Mouse (Mus musculus) myocyte (in vitro differentiated cells): ENCODE measurements around the gene Sertad3. TPM values are rescaled to one million over a fixed set of nuclear protein-coding genes. Genes with fewer than 3 reads are reported as not detected.

Experiments used
- H3K27me3 ChIP-seq: one replicate; pipeline ENCODE4 v1.6.1; 2011; ENCODE audit not compliant: control insufficient read depth, insufficient read depth, insufficient read length
- H3K36me3 ChIP-seq: one replicate; pipeline ENCODE4 v1.6.1; 2011; ENCODE audit not compliant: control insufficient read depth, insufficient read depth
- H3K4me2 ChIP-seq: one replicate; pipeline ENCODE4 v1.6.1; 2011; ENCODE audit warnings: low read depth, control low read depth
- H3K4me3 ChIP-seq: one replicate; pipeline ENCODE4 v1.5.1; 2011; ENCODE audit warnings: mild to moderate bottlenecking, control low read depth, moderate library complexity
- H3K79me2 ChIP-seq: one replicate; pipeline ENCODE4 v1.6.1; 2011; ENCODE audit not compliant: control insufficient read depth, insufficient read depth
- H3ac ChIP-seq: one replicate; pipeline ENCODE4 v1.6.1; 2011; ENCODE audit not compliant: control insufficient read depth, insufficient read length
- CEBPB ChIP-seq: IDR thresholded peaks from 2 replicates; pipeline ENCODE4 v1.6.1; 2011; ENCODE audit warnings: mild to moderate bottlenecking, moderate library complexity; ENCODE audit not compliant: poor library complexity, insufficient read depth, severe bottlenecking
- E2F4 ChIP-seq: IDR thresholded peaks from one replicate; pipeline ENCODE4 v1.6.1; 2011; ENCODE audit warnings: mild to moderate bottlenecking, control low read depth, moderate library complexity; ENCODE audit not compliant: insufficient read depth
- MAX ChIP-seq: IDR thresholded peaks from one replicate; pipeline ENCODE4 v1.6.1; 2011; ENCODE audit warnings: low read depth, mild to moderate bottlenecking, control low read depth
- MYOD1 ChIP-seq, 3 experiments: IDR thresholded peaks; one replicate each; pipeline ENCODE4 v1.6.1; 2011; ENCODE audit warnings: control low read depth in 2 of 3, low read depth in 2 of 3, mild to moderate bottlenecking in 2 of 3, moderate library complexity in 1 of 3; ENCODE audit not compliant: insufficient read length in 2 of 3, control insufficient read depth in 1 of 3
- MYOG ChIP-seq, 3 experiments: IDR thresholded peaks; one replicate each; pipeline ENCODE4 v1.6.1; 2011; ENCODE audit warnings: control low read depth in 2 of 3, low read depth in 2 of 3, mild to moderate bottlenecking in 2 of 3; ENCODE audit not compliant: insufficient read length in 2 of 3, control insufficient read depth in 1 of 3, insufficient read depth in 1 of 3
- POLR2A ChIP-seq: IDR thresholded peaks from one replicate; pipeline ENCODE4 v1.6.1; 2011; ENCODE audit warnings: low read depth, mild to moderate bottlenecking, control low read depth, moderate library complexity; ENCODE audit not compliant: insufficient read length
- POLR2AphosphoS2 ChIP-seq: IDR thresholded peaks from one replicate; pipeline ENCODE4 v1.6.1; 2011; ENCODE audit warnings: low read depth, control low read depth; ENCODE audit not compliant: insufficient read length
- REST ChIP-seq: IDR thresholded peaks from one replicate; pipeline ENCODE4 v1.6.1; 2011; ENCODE audit warnings: mild to moderate bottlenecking, control low read depth, moderate library complexity; ENCODE audit not compliant: insufficient read depth, insufficient read length
- SRF ChIP-seq: IDR thresholded peaks from one replicate; pipeline ENCODE4 v1.6.1; 2011; ENCODE audit warnings: low read depth; ENCODE audit not compliant: control insufficient read depth, insufficient read length
- TCF12 ChIP-seq: IDR thresholded peaks from one replicate; pipeline ENCODE4 v1.6.1; 2011; ENCODE audit warnings: mild to moderate bottlenecking, control low read depth; ENCODE audit not compliant: poor library complexity, insufficient read depth, severe bottlenecking
- TCF3 ChIP-seq: IDR thresholded peaks from one replicate; pipeline ENCODE4 v1.6.1; 2011; ENCODE audit warnings: low read depth, control low read depth; ENCODE audit not compliant: insufficient read length
- USF1 ChIP-seq: IDR thresholded peaks from one replicate; pipeline ENCODE4 v1.6.1; 2011; ENCODE audit warnings: low read depth, mild to moderate bottlenecking, control low read depth, moderate library complexity
- polyA plus RNA-seq: library from polyadenylated mRNA; unstranded; fragments of >200 nt; fragmentation: generic; extraction: Trizol; gene quantifications from one replicate; pipeline ENCODE4 v1.2.1, GENCODE M21; 2012; ENCODE audit warnings: missing spikeins

Gene Sertad3
- polyA plus RNA-seq, 1 experiment: 15.5 TPM

GRCm38 (mm10) chr7:27510809-27511208 is 37.2 kb downstream of the Sertad3 start:
- Histone ChIP-seq H3K4me3 (no peak overlapping the region), H3K36me3 (no peaks in the 10 kb centered on the region), H3ac (no peak overlapping the region), H3K4me2 (no peak overlapping the region), H3K79me2 (peaks cover 5% of the 10 kb centered on the region), H3K27me3 (no peaks in the 10 kb centered on the region)
- TF ChIP-seq MAX (no peak), POLR2AphosphoS2 (no peak), USF1 (no peak), POLR2A (no peak), MYOG (IDR thresholded peaks at IDR 0.05; ENCODE audit: control insufficient read depth in 1 of 3, insufficient read depth in 1 of 3, insufficient read length in 2 of 3, low read depth in 2 of 3) (no peak), E2F4 (no peak), REST (no peak), SRF (no peak), CEBPB (no peak)

GRCm38 (mm10) chr7:27514961-27515360 is 41.4 kb downstream of the Sertad3 start:
- Histone ChIP-seq H3K27me3 (no peaks in the 10 kb centered on the region), H3K4me2 (no peak overlapping the region), H3ac (no peak overlapping the region), H3K4me3 (no peak overlapping the region), H3K36me3 (no peaks in the 10 kb centered on the region), H3K79me2 (peaks cover 5% of the 10 kb centered on the region)
- no peak for TF ChIP-seq REST
- no peak for TF ChIP-seq TCF3
- TF ChIP-seq TCF12: no peak
- TF ChIP-seq MAX: no peak

- TF ChIP-seq POLR2AphosphoS2 (no peak), CEBPB (no peak), SRF (no peak), MAX (no peak), POLR2A (no peak), MYOD1 (IDR thresholded peaks at IDR 0.05; ENCODE audit: control insufficient read depth in 1 of 3, insufficient read length in 2 of 3, low read depth in 2 of 3) (no peak), E2F4 (no peak), REST (no peak), TCF3 (no peak), TCF12 (no peak), USF1 (no peak), MYOG (IDR thresholded peaks at IDR 0.05; ENCODE audit: control insufficient read depth in 1 of 3, insufficient read depth in 1 of 3, insufficient read length in 2 of 3, low read depth in 2 of 3) (no peak)
- Histone ChIP-seq H3K4me2 (no peak overlapping the region), H3K36me3 (no peaks in the 10 kb centered on the region), H3ac (no peak overlapping the region), H3K27me3 (no peaks in the 10 kb centered on the region), H3K4me3 (no peak overlapping the region), H3K79me2 (no peaks in the 10 kb centered on the region)
Measured at GRCm38 (mm10) chr7:27518314-27518713, 44.7 kb downstream of the Sertad3 start.

- no peaks in the 10 kb centered on the region for H3K36me3 ChIP-seq
- TF ChIP-seq SRF (no peak), MAX (no peak), CEBPB (no peak), REST (no peak), POLR2A (no peak), E2F4 (no peak), USF1 (no peak), MYOG (IDR thresholded peaks at IDR 0.05; ENCODE audit: control insufficient read depth in 1 of 3, insufficient read depth in 1 of 3, insufficient read length in 2 of 3, low read depth in 2 of 3) (no peak), TCF12 (no peak), TCF3 (no peak), POLR2AphosphoS2 (no peak), MYOD1 (IDR thresholded peaks at IDR 0.05; ENCODE audit: control insufficient read depth in 1 of 3, insufficient read length in 2 of 3, low read depth in 2 of 3) (no peak)
Measured at GRCm38 (mm10) chr7:27520104-27520503, 46.5 kb downstream of the Sertad3 start.

GRCm38 (mm10) chr7:27520599-27520998 is 47.0 kb downstream of the Sertad3 start:
- Histone ChIP-seq H3K79me2 (no peaks in the 10 kb centered on the region), H3ac (no peak overlapping the region), H3K4me3 (no peak overlapping the region), H3K27me3 (no peaks in the 10 kb centered on the region), H3K4me2 (no peak overlapping the region), H3K36me3 (no peaks in the 10 kb centered on the region)
- TF ChIP-seq TCF3 (no peak), REST (no peak), MAX (no peak), POLR2A (no peak), MYOD1 (IDR thresholded peaks at IDR 0.05; ENCODE audit: control insufficient read depth in 1 of 3, insufficient read length in 2 of 3, low read depth in 2 of 3) (no peak)

More at GRCm38 (mm10) chr7:27520104-27520503, 46.5 kb downstream of the Sertad3 start:
- Histone ChIP-seq H3K79me2 (no peaks in the 10 kb centered on the region), H3K4me3 (no peak overlapping the region), H3ac (no peak overlapping the region), H3K4me2 (no peak overlapping the region), H3K27me3 (no peaks in the 10 kb centered on the region)
